Mouse (Mus musculus) heart, adult 9 months (tissue): ENCODE data around the gene Bsdc1.

Source experiments
- DNase-seq, 2 experiments: peaks; one replicate each; pipeline ENCODE4 v3.0.0; 2022; ENCODE audit warnings: low spot score in 2 of 2

Bsdc1 gene

GRCm38 (mm10) chr4:129481090-129481489 is 19.7 kb downstream of the Bsdc1 start:
- DNase-seq, result no peak

GRCm38 (mm10) chr4:129490972-129491880 is 29.8 kb downstream of the Bsdc1 start, which contains the start of the genes Tssk3 and Fam229a:
Gene Tssk3, minus strand, starts transcription at chr4:129491022.
Gene Fam229a, plus strand, starts transcription at chr4:129491190.
- DNase-seq, result no peak

- DNase-seq, result no peak
These were observed 33.3 kb downstream of the Bsdc1 start for GRCm38 (mm10) chr4:129494681-129495080.

GRCm38 (mm10) chr4:129495672-129496562 is 34.5 kb downstream of the Bsdc1 start:
- DNase-seq, result peak in 1 of 2 experiments; percentile 35

- DNase-seq, result peak; percentile 53 to 72
These were observed 35.2 kb downstream of the Bsdc1 start for GRCm38 (mm10) chr4:129496631-129497030.

GRCm38 (mm10) chr4:129498941-129499340 is 37.6 kb downstream of the Bsdc1 start:
- DNase-seq, result no peak

- no peak for DNase-seq
These were observed 38.6 kb downstream of the Bsdc1 start for GRCm38 (mm10) chr4:129500017-129500416.

GRCm38 (mm10) chr4:129500607-129501566 is 39.5 kb downstream of the Bsdc1 start:
- DNase-seq, result peak; percentile 89

- no peak for DNase-seq
These were observed 41.0 kb downstream of the Bsdc1 start for GRCm38 (mm10) chr4:129502327-129502888.

- no peak for DNase-seq
These were observed 41.6 kb downstream of the Bsdc1 start for GRCm38 (mm10) chr4:129502901-129503444.

GRCm38 (mm10) chr4:129505511-129505910 is 44.1 kb downstream of the Bsdc1 start:
- DNase-seq, result no peak

GRCm38 (mm10) chr4:129507434-129508236 is 46.3 kb downstream of the Bsdc1 start:
- DNase-seq, result no peak

GRCm38 (mm10) chr4:129508237-129508515 is 46.8 kb downstream of the Bsdc1 start:
- DNase-seq, result no peak

- no peak for DNase-seq
These were observed 47.6 kb downstream of the Bsdc1 start for GRCm38 (mm10) chr4:129508834-129509600.

GRCm38 (mm10) chr4:129509650-129510049 is 48.3 kb downstream of the Bsdc1 start:
- DNase-seq, result no peak

GRCm38 (mm10) chr4:129510723-129511412 is 49.5 kb downstream of the Bsdc1 start:
- DNase-seq, result no peak

GRCm38 (mm10) chr4:129511413-129512096 is 50.2 kb downstream of the Bsdc1 start:
- no peak for DNase-seq
